Mouse (Mus musculus): ENCODE results near the gene Etaa1.
"Not testable (repeated sequence)": the region's sequence is repeated elsewhere in the genome, so short reads cannot be mapped to it uniquely, and the experiment has no call there.

Etaa1 gene

DNA sequence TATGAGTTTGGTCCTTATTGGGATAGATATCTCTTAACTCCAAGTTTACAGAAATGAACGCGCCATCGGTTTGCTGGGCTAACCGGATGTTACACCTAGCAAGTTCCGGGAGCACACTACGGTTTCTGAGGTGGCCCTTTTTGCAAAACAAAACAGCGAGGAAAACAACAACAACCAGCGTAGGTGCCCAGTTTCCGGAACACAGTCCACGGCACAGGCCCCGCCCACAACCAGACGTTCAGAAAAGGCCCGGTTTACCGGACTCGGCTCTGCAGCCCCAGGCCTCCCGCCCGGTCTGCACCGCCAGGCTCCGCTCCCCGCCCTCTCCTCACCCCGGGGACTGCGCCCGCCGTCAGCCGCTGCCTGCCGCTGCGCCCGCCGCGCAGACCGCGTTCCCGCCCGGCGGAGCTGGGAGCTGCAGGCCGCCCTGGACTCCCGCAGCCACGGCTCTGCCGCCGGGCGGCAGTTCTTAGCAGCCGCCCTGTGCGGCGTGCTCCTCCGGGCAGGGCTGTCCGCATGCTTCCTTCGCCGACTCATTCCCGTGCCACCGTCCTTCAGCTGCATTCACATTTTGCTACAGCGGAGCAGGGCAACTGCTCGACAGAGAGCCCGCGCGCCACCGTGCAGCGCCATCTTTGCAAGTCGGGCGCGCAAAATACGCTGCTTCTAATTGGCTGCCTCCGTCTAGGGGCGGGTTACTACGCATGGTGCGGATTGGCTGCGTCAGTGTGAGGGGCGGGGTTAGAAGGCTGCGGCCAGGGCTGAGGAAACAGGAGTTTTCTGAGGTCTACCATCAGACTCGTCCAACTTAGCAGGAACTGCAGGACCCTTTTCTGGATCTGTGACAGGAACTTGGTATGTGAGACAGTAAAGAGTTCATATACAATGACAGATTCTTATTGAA is at the start of gene Etaa1:
Gene Etaa1 (minus strand): TSS at position 645 of the 904 bp plus-strand sequence.
- DNase-seq, result peak; percentile 96

DNA sequence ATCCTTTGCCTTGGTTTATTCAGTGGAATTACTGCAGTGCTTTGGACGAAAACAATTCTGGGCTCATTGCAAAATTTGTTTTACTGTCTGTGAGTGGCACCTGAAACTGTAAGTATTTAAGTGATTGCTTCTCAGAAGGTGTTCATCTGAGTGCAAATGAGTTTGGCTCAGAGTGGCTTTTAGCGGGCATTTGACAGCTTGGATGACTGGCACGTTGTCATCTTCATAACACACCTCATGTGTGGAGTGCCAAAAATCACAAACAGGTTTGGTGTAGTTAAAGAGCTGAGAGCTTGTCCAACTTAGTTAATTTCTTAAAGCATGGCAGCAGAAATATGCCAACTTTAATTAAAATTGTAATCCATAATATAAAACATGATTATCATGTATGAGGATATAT is 40.5 kb upstream of the Etaa1 start:
- no peak for DNase-seq

DNA sequence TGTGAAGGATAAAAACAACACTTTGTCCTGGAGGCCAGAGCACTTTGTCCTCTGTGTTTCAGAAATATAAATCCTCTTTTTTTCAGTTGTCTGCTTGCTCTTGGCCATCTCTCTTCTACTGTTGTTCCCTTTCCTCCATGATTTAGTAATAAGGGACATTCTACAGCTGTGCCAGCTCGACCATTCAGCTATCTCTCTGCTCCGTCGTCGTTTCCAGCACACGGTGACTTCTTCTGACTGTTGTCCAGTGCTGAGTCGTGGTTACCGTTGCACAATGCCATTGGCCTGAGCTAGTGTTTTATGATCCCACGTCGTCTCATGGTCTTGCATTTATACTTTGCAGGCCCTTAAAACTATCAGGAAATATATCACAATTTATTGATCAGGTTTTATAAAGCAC is 38.6 kb upstream of the Etaa1 start:
- DNase-seq, result no peak

DNA sequence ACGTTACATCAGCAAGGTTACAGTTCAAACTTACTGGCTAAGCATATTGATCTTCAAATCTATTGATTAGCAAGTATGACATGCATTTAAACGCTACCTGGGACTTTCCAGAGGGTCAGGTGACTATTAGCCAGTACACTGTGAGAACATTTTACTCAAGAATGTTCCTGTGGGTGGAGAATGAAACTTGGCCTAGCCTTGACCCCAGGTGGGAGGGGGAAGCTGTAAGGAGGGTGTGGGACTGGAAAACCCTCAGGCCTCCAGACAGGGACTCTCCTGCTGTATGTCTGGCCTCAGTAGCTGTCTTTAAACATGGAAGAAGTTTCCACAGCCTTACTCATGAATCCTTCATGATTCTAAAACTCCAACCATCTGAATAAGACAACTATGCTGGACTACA is 29.7 kb upstream of the Etaa1 start:
- no peak for DNase-seq

GRCm38 (mm10) chr11:17981246-17981645 is 27.6 kb upstream of the Etaa1 start:
- DNase-seq, result no peak

DNA sequence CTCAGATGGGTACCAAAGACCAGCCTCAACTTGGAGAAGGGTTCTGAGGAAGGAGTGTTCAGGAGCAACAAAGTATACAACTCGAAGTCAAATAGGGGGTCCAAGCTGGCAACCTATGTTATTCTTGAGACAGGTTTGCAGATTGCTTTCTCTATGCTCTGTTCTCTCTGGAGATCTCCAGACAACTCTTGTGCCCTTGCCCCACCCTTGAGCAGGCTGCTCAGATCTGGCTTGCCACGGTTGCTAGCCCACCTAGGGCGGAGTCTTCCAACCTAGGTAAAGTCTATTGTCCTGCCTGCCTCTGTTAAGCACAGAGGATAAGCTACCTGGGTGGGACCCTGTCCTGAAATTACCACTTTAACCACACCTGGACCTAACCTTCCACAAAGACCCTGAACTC is 21.9 kb upstream of the Etaa1 start:
- no peak for DNase-seq

GRCm38 (mm10) chr11:17952791-17953190 is 884 bp downstream of the Etaa1 start:
- no peak for DNase-seq

- no peak for DNase-seq
Observed at GRCm38 (mm10) chr11:17951336-17951735, 2.3 kb downstream of the Etaa1 start.

DNA sequence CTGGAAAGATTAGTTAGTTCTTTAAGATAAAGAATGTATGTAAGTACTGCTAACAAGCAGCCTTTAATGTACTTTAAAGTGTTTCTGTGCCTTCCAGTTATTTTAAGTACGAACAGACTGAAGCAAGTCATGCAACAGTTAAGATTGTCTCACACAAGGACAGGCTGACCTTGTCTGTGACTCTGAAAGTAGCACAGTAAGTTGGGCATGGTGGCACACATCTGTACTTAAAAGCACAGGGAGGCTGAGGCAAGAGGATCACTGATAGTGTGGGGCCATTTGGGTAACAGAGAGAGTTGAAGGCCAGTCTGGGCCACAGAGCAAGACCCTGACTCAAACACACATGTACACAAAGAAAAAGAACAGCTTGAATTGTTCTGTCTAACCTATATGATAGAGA is 14.5 kb downstream of the Etaa1 start:
- DNase-seq, result no peak

- no peak for DNase-seq
Observed at GRCm38 (mm10) chr11:17937931-17938330, 15.7 kb downstream of the Etaa1 start.

DNA sequence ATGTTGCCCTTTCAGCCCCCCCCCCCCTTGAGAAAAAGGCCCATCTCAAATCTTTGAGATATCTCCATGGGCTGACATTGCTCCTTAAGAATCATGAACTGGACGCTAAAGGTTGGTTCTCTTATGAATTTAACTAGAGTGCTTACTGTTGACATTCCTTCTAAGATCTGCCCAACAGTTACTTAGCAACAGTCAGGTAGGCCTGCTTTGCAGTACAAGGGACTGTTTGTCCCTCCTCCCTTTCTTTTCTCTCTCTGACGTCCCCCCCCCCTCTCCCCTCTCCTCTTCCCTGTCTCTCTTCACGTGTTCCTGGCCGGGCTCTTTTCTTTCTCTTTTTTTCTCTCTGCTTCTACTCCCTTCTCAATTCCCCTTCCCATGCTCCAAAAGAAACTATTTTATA is 35.8 kb downstream of the Etaa1 start:
- no peak for DNase-seq

DNA sequence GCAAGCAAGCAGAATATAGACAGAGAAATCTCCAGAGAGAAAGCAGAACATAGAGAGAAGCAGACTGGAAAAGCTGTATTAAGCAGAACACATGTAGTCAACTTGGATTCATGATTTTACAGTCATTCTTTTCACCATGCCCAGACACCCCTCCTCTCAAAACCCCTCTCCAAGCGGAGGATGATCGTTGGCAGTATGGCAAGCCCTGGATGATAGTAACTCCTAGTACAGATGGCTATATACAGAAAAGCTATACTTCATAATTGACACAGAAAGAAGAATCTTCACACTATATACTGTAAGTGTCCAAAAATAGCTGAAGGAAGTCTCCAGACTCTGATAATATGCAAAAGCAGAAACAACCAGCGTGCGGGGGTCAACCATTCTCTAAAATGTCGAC is 36.6 kb downstream of the Etaa1 start:
- no peak for DNase-seq

DNA sequence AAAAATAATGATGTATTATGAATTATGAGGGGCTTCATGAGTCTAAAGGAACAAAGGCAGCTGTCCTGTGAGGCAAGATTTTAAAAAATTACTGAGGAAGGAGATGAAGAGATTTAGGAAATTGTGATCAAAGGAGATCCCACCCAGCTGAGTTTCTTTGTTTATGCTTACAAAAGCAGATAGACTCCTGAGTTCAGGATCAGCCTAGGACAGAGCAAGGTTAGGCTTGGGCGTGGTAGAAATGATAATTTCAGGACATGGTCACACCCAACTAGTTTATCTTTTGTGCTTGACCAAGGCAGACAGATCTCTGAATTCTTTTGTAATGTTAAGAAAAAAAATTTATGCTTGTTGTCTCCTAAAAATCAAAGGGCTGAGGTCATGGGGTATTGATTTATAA is 37.2 kb downstream of the Etaa1 start:
- DNase-seq, result no peak

DNA sequence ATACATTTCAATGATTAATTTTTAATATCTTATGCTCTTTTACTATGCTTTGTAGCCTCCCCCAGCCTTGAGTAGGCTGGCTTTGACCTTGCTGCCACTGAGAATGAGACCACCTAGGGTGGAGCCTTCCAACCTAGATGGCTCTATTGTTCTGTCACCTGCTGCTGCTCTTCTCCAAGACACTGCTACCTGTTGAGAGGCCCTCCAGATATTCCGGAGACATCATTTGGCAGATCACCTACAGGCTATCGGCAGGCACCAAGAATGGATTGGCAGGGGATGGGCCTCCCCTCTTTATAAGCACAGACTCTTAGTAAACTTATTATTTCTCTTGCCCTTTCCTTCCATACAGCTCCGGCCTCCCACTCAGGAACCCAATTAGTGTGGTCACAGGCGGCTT is 52.7 kb downstream of the Etaa1 start:
- DNase-seq, result not testable (repeated sequence)
